Mouse (Mus musculus) kidney, adult 2 months (tissue): Measurements from ENCODE around the gene Sh3rf3.

Experiments used
- CTCF ChIP-seq: fragments of 200-500 bp; conservative IDR thresholded peaks from 2 replicates; pipeline ENCODE4 v1.5.1; 2011; ENCODE audit warnings: low read depth, mild to moderate bottlenecking, control low read depth, low read length, moderate library complexity, mixed read lengths; ENCODE audit not compliant: insufficient read depth, insufficient read length
- POLR2A ChIP-seq: fragments of 200-500 bp; IDR thresholded peaks from one replicate; pipeline ENCODE4 v1.6.1; 2011; ENCODE audit warnings: low read depth, low read length, control low read depth

GRCm38 (mm10) chr10:59002361-59002760 is 189.2 kb downstream of the Sh3rf3 start:
- TF ChIP-seq CTCF (no peak), POLR2A (no peak)
